Mouse (Mus musculus): ENCODE measurements around the gene Fbxo7.

DNA sequence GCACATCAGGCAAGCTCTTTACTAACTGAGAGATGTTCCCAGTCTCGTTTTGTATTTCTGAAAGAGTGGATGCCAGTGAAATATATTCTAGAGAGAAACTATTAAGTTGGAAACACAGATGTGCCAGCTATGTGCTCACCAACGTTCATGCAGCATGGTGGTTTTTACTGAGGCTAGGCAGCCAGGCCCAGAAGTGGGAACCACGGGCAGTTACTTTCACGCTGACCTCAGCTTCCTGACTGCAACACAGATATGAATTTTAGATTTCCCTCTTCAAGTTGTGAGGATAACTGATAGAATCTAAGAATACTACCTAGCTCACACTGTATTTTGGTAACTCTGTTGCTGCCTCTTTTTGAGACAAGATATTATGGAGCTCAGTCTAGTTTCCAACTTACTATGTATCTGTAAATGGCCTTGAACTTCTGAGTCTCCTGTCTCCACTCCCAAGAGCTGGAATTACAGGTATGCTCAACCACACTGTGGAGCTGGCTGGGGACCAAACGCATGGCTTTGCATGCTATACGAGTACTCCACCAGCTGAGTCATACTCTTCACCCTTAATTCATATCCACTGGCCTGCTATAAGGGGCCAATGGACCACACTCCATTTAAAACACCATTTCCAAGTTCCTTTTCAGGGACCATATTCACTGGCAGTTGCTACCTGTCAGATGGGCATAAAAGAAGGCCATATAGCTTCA, 32.2 kb upstream of the Fbxo7 start:
- TF ChIP-seq CTCF (IDR thresholded peaks at IDR 0.05): no peak
- no peak for TF ChIP-seq EP300 (IDR thresholded peaks at IDR 0.05)

Measured in lung, postnatal 0 days (tissue).